Mouse (Mus musculus): ENCODE results near the gene Megf11. TPM values are rescaled to one million over a fixed set of nuclear protein-coding genes. Genes with fewer than 3 reads are reported as not detected.
A peak's percentile ranks its signal among the peaks of the same experiment; 100 is the strongest.

The Megf11 gene
- total RNA-seq (2017): 0.58 and 0.61 TPM in 2 replicates

DNA sequence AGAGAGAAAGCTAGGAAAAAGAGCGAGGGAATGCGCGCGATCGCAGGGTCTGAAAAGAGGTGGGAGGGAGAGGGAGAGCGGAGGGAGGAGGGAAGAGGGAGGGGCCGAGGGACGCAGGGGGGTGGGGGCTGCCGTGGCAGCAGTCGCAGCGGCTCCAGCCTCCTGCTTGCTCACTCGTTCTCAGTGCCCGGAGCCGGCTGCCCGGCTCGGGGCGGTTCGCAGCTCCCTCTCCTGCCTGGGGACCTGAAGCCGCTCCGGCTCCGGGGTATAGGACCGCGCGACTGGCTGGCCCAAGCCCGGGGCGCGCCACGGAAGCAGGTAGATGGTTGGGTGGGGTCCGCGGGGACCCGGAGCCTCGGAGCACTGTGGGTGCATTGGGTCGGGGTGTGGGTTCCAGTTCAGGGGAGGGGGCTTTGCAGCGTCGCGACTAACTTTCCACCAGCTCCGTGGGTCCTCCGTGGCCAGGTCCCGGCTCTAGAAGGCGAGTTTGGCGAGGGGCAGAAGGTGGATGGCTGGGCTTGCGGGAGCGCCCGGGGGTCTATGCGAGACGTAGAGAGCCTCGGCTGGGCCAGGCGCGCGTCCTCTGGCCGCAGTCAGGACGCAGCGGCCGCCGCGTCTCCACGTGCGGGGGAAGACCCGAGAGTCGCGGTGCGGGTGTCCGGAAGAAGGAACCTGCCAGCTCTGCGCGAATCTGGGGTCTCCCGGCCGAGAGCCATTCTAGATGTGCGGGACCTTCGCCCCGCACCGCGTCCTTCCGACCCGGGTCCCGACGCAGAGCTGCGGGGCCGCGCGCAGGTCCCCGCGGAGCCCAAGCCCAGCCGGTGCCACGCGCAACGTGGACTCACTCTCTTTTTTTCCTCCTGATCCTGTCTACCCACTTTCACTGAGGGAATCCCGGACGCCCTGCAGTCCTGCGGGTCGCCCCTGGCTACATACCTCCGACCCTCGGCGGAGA is at the start of gene Megf11:
TSS of gene Megf11 (plus strand) at position 116 of the 955 bp plus-strand sequence.
- ATAC-seq (ENCODE audit: extremely low read depth, insufficient number of reproducible peaks, low FRiP score, poor library complexity, severe bottlenecking): no peak

DNA sequence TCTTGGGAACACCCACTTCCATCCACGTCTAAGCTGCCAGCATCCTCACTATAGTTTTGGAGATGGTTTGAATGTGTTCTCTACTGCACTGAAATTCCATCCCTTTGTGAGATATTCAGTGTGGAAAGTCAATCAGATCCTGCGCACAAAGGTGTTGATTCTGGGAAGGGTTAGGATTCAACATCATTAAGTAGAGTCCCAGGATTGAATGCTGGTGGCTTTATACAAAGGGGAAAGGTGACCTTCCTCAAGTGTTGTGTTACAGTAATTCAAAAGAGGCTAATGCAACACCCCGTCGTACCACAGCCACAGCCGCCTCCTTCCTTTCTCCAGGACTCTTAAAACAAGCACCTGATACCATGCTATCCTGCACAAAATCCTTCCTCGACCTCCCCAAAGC is 49.6 kb upstream of the Megf11 start:
- ATAC-seq (ENCODE audit: extremely low read depth, insufficient number of reproducible peaks, low FRiP score, poor library complexity, severe bottlenecking): no peak

DNA sequence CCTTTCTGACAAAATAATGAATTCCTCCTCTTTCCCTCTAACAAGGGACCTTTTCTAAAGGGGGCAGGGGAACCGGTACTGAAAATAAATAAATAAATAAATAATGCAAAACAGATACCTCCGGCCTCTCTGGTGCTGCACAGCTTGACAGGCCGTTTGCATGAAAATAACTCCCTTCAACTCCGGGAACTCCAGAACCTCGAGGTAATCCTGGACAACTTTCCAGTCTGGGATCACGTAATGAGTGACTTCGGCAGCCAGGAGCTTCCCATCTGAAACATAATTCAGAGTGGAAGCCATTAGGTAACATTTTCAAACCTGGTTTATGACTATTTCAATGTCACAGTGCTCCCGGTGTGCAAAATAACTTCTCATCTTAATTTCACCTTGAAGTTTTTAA is 46.1 kb upstream of the Megf11 start:
- ATAC-seq (ENCODE audit: extremely low read depth, insufficient number of reproducible peaks, low FRiP score, poor library complexity, severe bottlenecking): no peak

DNA sequence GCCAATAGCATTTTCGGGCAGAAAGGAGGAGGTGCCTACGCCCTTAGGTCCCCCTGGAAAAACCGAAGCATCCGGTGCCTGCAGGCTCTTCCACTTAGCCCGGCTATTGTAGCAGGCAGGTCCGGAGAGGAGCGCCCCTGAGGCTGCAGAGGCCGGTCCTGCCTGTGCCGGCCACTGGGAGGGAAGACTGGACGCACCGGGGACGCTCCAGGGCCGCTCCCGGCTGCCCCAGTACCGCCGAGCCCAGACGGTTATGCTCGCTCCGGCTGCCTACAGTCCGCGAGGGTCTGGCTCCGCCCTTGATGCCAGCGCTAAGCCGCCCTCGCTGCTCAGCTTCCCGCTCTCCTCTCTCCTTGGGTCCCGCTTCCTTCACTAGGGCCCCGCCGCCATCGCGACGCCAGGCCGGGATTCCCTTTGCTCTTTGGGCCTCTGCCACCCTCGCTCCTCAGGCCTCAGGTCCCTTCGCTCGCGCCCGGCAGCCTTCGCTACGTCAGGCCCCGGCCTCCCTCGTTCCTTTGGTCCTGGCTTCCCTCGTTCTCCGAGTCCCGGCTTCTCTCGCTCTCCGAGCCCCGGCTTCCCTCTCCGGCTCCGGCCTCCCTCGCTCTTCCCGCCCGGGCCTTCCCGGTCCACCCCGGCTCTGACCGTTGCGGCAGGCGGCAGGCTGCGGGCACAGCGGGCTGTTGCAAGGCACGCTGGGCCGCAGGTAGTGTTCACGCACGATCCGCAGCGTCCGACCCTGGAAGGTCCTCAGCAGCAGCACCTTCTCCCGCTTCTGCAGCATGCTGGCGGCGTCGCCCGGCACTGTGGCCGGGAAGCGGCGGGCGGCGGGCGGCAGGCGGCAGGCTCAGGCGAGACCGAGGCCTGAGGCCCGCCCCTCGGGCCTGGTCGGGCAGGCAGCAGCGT is 44.8 kb upstream of the Megf11 start:
- peak; percentile 40; the same call in 1 of the 2 replicates for ATAC-seq (ENCODE audit: extremely low read depth, insufficient number of reproducible peaks, low FRiP score, poor library complexity, severe bottlenecking)

DNA sequence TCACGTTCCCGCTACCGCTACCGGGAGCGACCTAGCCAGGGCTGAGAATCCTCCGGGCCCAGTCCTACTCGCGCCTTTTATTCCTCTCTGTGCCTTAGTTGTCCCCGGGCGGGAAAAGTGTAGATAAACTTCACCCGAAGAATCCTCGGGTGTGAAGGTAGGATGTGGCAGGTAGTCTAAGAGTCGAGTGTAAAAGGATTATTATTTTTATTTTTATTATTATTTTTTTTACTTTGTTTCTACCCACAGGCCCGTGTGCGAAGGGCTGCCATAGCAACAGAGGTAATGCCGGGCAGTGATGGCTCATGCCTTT is 44.2 kb upstream of the Megf11 start, which contains the start of gene Dis3l:
TSS of gene Dis3l (minus strand) at position 35 of the 313 bp plus-strand sequence.
- no peak for ATAC-seq (ENCODE audit: extremely low read depth, insufficient number of reproducible peaks, low FRiP score, poor library complexity, severe bottlenecking)

DNA sequence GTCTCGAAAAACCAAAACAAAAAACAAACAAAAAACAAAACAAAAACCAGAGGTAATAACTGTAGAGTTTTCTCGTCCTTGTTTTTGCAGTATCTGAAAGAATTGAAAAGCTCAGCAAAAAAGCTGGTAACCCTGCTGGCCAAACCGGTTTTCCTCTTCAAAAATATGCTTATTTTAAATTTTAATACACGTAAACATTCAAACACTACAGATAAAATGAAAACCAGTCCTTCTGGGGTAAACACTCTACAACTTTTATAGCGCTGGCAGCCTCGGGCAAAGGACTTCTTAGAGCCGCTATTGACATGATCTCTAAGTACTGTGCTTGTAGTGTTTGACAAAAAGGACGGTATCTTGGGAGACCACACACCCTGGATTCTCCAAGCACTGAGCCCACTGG is 43.8 kb upstream of the Megf11 start:
- ATAC-seq (ENCODE audit: extremely low read depth, insufficient number of reproducible peaks, low FRiP score, poor library complexity, severe bottlenecking): no peak

DNA sequence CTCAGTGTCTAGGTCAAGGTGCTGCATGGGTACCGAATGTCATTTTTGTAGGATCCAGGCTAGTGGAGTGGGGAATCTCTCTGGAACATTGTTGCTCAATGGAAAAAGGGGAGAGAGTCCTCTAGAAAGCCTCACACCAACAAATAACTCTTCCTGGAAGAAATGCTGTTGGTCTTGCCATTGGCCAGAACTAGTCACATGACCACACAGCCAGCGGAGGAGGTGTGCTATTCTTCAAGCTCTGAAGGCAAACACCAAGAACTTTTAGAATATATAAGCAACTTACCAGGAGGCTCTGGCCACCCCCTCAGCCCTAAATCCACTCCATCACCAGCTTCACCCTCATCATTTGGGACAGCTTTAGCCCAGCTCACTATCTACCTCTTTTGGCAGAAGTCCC is 41.8 kb upstream of the Megf11 start:
- ATAC-seq (ENCODE audit: extremely low read depth, insufficient number of reproducible peaks, low FRiP score, poor library complexity, severe bottlenecking): no peak

DNA sequence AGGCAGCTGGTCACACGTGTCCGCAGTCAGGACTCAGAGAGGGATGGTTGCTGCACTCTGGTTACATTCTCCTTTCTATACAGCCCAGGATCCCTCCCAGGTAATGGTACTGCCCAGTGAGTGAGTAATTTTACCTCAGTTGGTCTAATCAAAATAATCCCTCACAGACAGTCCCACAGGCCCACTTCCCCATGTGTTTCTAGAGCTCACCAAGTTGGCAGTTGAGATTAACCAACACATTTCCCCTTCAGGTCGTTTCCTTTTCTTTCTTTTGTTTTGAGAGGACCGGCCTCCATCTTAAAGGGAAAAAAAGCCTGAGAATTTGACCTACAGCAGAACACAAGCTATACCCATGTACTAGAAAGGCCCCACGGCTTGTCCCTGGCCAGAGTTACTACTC is 39.5 kb upstream of the Megf11 start:
- no peak for ATAC-seq (ENCODE audit: extremely low read depth, insufficient number of reproducible peaks, low FRiP score, poor library complexity, severe bottlenecking)

DNA sequence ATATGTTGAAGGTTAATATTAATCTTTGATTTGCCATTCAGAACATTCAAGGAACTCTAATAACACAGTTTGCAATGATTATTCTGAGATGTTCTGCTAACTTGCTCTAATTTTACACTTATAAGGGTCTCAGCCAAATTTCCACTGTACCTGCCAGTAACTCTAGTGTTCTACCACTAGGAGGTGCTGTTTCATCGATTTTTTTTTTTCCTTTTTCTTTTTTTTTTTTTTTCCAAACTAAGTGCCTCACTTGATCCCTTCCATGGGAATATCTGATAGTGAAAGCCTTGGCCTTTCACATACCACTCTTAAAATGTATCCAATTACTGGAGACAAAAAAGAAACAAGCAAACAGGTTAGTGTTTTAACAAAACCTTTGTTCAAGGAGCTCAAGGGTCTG is 38.0 kb upstream of the Megf11 start:
- no peak for ATAC-seq (ENCODE audit: extremely low read depth, insufficient number of reproducible peaks, low FRiP score, poor library complexity, severe bottlenecking)

DNA sequence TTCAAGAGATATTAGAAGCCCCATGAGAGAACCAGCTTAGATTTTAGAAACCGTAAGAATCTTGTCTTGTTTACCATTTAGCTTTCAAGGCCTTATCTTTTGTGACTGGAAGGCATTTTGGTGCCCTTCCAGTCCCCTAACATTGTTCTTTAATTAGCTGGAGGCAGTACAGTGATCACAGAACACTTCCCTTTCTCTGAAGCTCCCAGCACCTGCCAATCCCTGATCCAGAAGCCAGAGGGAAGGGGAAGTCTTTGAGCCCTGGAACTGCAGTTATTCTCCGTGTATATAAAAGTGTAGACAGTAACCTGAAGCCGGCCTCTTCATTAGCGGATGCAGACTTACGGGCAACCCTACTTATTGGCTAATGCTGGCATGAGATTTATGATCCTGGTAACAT is 35.9 kb upstream of the Megf11 start:
- ATAC-seq (ENCODE audit: extremely low read depth, insufficient number of reproducible peaks, low FRiP score, poor library complexity, severe bottlenecking): no peak

DNA sequence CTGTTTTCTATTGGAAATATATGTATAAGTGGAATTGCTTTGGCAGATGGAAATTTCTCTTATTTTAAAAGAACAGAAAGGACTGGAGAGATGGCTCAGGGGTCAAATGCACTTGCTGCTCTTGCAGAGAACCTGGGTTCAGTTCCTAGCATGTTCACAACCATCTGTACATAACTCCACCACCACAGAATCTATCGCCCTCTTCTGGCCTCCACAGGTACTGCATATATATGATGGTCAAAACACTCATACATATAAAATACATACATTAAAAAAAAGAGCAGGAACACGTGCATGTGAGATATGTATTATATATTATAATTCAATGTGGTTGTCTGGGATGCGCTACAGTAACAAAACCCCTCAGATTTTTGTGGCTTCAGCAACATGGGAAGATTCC is 34.2 kb upstream of the Megf11 start:
- ATAC-seq (ENCODE audit: extremely low read depth, insufficient number of reproducible peaks, low FRiP score, poor library complexity, severe bottlenecking): 0 out of 2 replicates have a peak, but pooled peaks have one; percentile 49

DNA sequence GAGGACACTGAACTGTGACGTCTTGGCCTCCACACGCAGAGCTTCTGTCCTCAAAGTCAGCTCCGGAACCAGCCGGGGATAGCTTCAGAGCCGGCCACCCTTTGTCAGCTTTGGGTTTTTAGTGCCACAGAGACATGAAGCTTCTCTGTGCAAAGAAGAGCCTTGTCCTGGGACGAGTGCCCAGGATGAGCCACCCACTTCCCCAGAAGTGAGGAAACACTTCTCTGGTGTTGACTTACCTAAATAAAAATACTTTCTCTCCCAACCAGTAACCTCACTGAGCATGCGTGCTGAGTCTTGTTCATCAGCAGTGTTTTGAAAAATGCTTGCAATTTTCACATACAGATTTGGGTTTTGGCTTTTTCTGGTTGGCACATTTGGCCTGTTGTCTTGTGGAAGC is 29.8 kb upstream of the Megf11 start:
- ATAC-seq (ENCODE audit: extremely low read depth, insufficient number of reproducible peaks, low FRiP score, poor library complexity, severe bottlenecking): no peak

DNA sequence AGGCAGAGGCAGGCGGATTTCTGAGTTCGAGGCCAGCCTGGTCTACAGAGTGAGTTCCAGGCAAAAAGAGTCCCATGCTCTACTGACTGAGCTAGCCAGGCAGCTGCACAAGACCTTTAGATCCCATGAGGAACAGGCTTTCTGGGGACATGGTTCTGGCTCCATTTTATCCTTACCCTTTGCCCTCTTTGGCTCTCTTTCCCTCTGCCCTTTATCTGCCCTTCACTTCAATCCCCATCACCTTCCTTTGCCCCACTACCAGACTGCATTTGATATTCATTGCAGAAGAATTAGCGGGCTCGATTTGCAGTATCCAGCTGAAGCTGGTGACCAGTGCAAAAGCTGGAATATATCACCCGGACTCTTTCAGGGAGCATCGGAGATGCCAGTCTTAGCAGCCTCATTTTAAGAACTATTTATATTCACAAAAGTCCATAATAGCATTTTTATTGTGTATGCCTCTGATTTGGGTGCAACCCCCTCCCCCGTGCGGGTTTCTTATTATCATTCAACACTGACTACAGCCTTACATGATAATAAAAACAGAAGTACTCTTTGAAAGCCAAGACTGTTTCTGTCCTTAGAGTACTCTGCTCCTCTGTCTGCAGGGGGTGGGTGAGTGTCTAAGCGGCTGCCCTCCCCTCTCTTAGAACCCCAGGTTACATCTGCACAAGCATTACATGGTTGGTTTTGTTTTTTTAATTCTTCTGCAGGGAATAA is 24.0 kb upstream of the Megf11 start:
- no peak for ATAC-seq (ENCODE audit: extremely low read depth, insufficient number of reproducible peaks, low FRiP score, poor library complexity, severe bottlenecking)

DNA sequence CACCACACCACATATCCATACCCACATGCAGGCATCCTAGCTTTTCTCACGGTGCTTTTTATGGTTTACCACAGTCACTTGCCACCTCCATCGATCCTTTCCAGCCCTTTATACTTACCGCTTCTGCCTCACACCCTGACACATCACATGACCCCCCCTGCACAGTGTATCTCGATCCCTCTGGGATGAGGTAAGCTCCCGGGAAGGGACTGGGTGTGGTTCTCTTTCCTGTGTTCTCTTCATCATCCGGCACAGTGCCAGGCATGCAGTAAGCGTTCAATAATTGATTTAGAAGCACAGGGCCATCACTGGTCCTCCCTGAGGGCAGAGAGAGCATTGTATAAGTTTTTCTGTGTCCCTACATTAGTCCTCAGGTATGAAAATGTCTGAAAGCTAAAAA is 15.6 kb upstream of the Megf11 start:
- ATAC-seq (ENCODE audit: extremely low read depth, insufficient number of reproducible peaks, low FRiP score, poor library complexity, severe bottlenecking): no peak

DNA sequence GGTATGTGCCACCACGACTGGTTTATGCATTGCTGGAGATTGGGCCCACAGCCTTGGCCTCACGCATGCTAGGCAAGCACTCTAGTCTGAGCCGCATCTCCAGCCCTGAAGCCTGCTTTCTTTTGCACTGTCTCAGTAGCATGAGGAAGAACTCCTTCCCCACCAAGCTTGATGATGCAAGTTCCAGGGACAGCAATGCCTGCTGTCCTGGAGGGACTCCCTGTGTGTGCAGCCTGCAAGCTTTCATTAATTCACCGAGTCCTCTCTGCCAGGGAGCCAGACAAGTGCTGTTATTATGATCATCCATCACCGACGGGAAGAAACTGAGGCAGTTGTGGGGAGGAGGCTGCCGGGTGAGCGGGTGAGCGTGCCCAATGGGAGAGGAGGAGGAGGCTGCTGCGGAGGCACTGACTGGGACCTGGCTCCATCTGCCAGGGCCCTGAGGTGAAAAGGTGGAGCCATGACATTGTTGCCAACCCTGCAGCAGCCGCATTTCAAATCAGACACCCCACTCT is 14.1 kb upstream of the Megf11 start:
- no peak for ATAC-seq (ENCODE audit: extremely low read depth, insufficient number of reproducible peaks, low FRiP score, poor library complexity, severe bottlenecking)

DNA sequence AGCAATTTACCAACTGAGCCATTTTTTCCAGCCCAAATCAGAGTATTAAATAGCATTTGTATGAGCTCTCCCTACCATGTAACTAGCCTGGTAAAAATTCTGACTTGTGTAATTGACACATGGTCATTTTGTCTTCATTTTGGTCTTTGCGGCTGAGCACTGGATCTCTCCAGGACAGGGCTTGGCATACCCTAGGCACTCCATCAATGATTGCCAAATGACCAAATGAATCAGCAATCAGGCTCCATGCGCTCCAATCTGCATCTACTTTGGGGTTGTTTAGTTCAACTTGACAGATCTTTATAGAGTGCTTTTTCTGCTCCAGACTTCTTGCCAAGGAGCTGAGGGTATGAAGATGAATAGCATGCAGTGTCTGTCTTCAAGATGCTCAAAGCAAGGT is 9.0 kb upstream of the Megf11 start:
- ATAC-seq (ENCODE audit: extremely low read depth, insufficient number of reproducible peaks, low FRiP score, poor library complexity, severe bottlenecking): no peak

DNA sequence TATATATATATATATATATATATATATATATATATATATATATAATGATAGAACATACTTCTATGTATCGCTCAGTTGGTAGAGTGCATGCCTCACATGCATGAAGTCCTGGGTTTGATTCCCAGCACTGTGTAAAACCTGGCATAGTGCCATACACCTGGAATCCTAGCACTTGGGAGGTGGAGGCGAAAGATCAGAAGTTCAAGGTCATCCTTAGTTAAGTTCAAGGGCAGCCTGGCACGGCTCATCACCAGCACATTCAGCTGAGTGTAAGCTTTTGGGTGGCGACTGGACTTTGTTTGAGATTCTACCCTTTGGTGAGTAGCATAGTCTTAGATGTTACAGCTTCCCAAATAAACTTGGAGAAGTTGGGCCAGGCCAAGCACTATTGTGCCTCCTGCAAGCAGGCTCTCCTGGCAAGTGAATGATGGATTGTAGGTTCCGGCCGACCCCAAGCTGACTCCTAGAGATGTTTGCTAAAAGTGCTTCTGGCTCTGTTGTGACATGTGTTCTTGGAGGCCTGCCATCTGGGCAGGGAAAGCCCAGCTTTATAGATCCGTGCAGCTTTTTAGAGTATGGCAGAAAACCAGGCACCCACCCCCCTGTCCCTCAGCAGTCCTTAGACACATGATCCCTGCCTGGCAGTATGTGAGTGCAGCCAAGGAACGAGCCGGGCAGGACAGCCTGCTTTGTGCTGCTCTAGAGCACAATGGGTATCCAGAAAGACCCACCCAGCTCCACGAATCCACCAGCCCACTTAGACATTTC is 2.2 kb upstream of the Megf11 start:
- no peak for ATAC-seq (ENCODE audit: extremely low read depth, insufficient number of reproducible peaks, low FRiP score, poor library complexity, severe bottlenecking)

DNA sequence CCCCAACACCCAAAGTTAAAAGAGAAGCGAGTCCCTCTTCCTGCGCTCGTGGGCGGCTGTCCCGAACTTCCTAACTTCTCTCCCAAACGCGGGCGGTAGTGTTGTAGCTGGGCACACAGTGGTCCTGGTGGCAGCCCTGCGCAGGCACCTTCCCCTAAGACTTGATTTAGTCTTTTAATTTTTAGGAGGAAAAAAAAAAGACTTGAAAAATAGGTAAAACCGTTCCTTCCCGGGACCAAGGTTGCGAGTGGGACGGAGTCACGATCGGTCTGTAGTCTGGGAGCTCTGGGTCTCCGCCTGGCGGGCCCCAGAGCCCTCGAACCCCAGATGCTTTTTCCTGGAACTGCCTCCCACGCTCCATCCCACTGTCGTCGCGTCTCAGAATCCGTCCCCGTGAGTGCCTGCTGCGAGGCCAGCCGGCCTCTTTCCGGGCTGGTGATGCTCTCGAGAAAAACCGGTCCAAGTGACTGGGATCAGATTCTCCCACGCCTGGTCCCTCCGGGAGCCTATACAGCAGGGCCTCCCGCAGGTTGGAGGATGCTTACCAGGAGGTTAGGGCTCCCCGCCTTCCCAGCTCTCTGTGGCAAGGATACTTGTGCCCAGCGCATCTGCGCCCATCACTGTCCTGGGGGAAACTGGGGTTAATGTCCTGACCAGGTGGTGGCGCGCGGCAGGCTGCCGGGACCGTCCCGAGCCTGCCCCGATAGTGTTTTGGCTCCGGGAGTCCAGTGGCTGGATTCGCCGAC is 1.2 kb downstream of the Megf11 start:
- no peak for ATAC-seq (ENCODE audit: extremely low read depth, insufficient number of reproducible peaks, low FRiP score, poor library complexity, severe bottlenecking)

Data from neutrophil, adult 5-6 weeks (primary cell).